Mouse (Mus musculus): ENCODE results near the gene Fam219a. TPM values are rescaled to one million over a fixed set of nuclear protein-coding genes. Genes with fewer than 3 reads are reported as not detected.

The Fam219a gene
- total and polyA plus RNA-seq, 3 experiments = 0.44 to 2.5 (median 2.5) TPM

DNA sequence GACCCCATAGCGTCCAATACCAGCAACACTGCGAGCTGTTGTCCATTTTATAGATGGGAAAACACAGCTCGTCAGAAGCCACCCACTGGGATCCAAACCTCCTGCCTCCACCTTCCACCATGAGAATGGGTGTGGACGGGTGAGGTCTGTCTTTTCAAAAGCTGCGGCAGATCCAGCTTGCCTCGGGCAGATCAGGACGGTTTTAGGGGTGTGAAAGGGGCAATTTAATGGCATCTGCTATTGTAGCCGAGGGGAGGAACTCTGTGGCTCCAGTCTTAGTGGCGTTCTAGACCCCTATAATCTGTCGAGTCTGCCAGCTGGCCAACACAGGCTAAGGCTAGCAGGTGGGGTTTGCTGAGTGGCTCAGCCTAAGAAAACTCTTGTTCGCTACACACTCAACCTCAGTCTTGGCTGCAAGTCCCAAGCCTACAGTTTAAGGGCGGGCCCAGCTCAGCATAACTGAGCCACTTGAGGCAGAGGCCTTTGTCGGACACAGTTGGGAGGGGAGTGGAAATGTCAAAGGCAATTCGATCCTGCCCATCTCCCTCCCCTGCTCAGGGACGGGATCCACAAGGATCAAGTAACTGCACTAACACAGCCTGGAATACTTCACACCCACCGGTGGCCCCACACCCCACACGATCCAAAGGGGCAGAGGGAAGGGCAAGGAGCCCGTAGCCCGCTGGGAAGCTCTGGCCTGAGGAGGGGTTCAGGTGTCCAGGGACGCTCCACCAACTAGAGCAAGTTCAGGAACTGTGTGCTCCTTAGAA is 67.0 kb downstream of the Fam219a start:
- Histone ChIP-seq H3K27me3 (ENCODE audit: insufficient read depth, low read length) (peaks cover 6% of the 10 kb centered on the region), H3K4me1 (ENCODE audit: insufficient read depth, low read depth, low read length) (peaks cover 52% of the 10 kb centered on the region), H3K9me3 (replicated peaks) (peaks cover 19% of the 10 kb centered on the region), H3K36me3 (replicated peaks) (peaks cover 38% of the 10 kb centered on the region), H3K4me3 (ENCODE audit: low read depth, low read length) (peak overlapping the region; percentile 72)
- TF ChIP-seq CTCF (IDR thresholded peaks at IDR 0.05; ENCODE audit: low read depth, low read length) (no peak), TAL1 (conservative IDR thresholded peaks at IDR 0.05; ENCODE audit: low read depth, low read length) (no peak), POLR2AphosphoS5 (IDR thresholded peaks at IDR 0.05; ENCODE audit: insufficient replicate concordance, low read depth, low read length) (no peak), GATA2 (IDR thresholded peaks at IDR 0.05; ENCODE audit: borderline replicate concordance, low read depth, low read length) (no peak), GATA1 (IDR thresholded peaks at IDR 0.05; ENCODE audit: borderline replicate concordance, low read length) (no peak)
- ATAC-seq (ENCODE audit: extremely low read depth, insufficient number of reproducible peaks, low FRiP score, poor library complexity, severe bottlenecking) (no peak), DNase-seq (ENCODE audit: low spot score) (peak; percentile 21)

DNA sequence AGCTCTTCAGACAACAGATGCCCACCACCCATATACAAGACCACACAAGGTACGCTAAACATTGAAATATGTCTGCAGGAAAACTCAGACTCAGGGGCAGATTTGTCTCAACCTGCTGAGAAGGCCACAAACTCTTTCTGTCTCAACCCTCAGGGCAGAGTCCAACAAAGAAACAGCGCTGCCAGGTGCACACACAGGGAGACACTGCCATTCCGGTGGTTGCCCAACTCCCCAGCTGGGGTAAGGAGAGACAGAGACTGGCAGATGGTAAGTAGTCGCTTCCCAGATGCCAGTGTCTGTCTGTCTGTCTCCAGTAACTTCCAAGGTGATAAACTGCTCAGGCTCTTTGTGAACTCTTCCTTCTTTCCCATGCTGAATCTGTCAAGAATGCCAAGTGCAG is 68.6 kb downstream of the Fam219a start:
- peaks cover 53% of the 10 kb centered on the region for H3K36me3 ChIP-seq (replicated peaks)
- H3K4me3 ChIP-seq (ENCODE audit: low read depth, low read length) = no peak overlapping the region
- DNase-seq (ENCODE audit: low spot score) (no peak), ATAC-seq (ENCODE audit: extremely low read depth, insufficient number of reproducible peaks, low FRiP score, poor library complexity, severe bottlenecking) (no peak)
- TF ChIP-seq CTCF (IDR thresholded peaks at IDR 0.05; ENCODE audit: low read depth, low read length) = no peak
- TF ChIP-seq POLR2AphosphoS5 (IDR thresholded peaks at IDR 0.05; ENCODE audit: insufficient replicate concordance, low read depth, low read length) = no peak
- no peak for TF ChIP-seq TAL1 (conservative IDR thresholded peaks at IDR 0.05; ENCODE audit: low read depth, low read length)
- TF ChIP-seq GATA2 (IDR thresholded peaks at IDR 0.05; ENCODE audit: borderline replicate concordance, low read depth, low read length) = no peak
- TF ChIP-seq GATA1 (IDR thresholded peaks at IDR 0.05; ENCODE audit: borderline replicate concordance, low read length) = no peak
- peaks cover 36% of the 10 kb centered on the region for H3K4me1 ChIP-seq (ENCODE audit: insufficient read depth, low read depth, low read length)
- peaks cover 21% of the 10 kb centered on the region for H3K9me3 ChIP-seq (replicated peaks)
- peaks cover 2% of the 10 kb centered on the region; the same call in 1 of the 2 replicates for H3K27me3 ChIP-seq (ENCODE audit: insufficient read depth, low read length)

DNA sequence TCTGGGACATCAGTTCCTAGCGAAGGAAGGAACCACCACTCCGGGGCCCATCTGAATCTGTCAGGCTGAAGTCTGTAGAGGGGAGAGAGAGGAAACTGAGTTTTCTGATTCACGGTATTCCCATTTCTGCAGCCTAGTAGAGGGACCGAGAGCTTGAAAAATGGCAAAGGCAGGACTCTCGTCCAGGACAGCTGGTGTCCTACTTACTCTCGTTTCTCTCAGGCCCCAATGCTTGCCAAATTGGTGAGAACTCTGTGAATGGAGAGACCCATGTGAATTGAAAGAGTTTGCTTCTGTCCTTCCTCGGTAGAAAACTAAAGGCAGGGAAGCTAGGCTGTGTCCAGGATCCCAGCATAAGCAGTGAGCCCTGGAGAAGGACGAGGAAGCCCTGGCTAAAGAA is 69.7 kb downstream of the Fam219a start:
- peaks cover 30% of the 10 kb centered on the region for H3K4me1 ChIP-seq (ENCODE audit: insufficient read depth, low read depth, low read length)
- TF ChIP-seq TAL1 (conservative IDR thresholded peaks at IDR 0.05; ENCODE audit: low read depth, low read length) = no peak
- TF ChIP-seq GATA2 (IDR thresholded peaks at IDR 0.05; ENCODE audit: borderline replicate concordance, low read depth, low read length) = no peak
- no peak for TF ChIP-seq CTCF (IDR thresholded peaks at IDR 0.05; ENCODE audit: low read depth, low read length)
- TF ChIP-seq GATA1 (IDR thresholded peaks at IDR 0.05; ENCODE audit: borderline replicate concordance, low read length) = no peak
- TF ChIP-seq POLR2AphosphoS5 (IDR thresholded peaks at IDR 0.05; ENCODE audit: insufficient replicate concordance, low read depth, low read length) = no peak
- H3K36me3 ChIP-seq (replicated peaks) = peaks cover 65% of the 10 kb centered on the region
- H3K9me3 ChIP-seq (replicated peaks) = peaks cover 21% of the 10 kb centered on the region
- ATAC-seq (ENCODE audit: extremely low read depth, insufficient number of reproducible peaks, low FRiP score, poor library complexity, severe bottlenecking) = no peak
- H3K27me3 ChIP-seq (ENCODE audit: insufficient read depth, low read length) = peaks cover 2% of the 10 kb centered on the region; the same call in 1 of the 2 replicates
- no peak for DNase-seq (ENCODE audit: low spot score)
- no peak overlapping the region for H3K4me3 ChIP-seq (ENCODE audit: low read depth, low read length)

DNA sequence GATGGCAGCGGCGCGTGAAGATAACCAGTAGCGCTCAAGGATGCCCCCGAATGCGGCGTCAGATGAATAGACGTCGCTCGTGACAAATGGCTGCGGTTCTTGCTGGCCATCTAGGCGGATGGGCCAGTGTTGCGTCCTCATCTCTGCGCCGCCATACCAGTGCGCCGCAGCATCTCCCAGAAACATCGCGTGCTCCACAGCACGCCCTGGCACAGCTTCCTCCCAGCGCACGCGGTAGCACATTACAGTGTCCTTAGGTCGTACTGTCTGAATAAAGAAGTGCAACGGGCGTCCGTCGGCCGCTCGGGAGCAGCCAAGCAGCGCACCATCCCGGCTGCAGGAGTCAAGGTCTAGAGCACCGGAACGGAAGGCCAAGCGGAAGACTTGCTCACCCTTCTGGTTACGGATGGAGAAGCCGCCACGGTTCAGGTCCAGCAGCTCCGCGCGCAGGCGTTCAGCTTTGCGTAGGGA is 70.4 kb downstream of the Fam219a start:
- peaks cover 2% of the 10 kb centered on the region; the same call in 1 of the 2 replicates for H3K27me3 ChIP-seq (ENCODE audit: insufficient read depth, low read length)
- no peak for DNase-seq (ENCODE audit: low spot score)
- H3K36me3 ChIP-seq (replicated peaks) = peaks cover 72% of the 10 kb centered on the region
- peaks cover 21% of the 10 kb centered on the region for H3K9me3 ChIP-seq (replicated peaks)
- TF ChIP-seq POLR2AphosphoS5 (IDR thresholded peaks at IDR 0.05; ENCODE audit: insufficient replicate concordance, low read depth, low read length) = no peak
- TF ChIP-seq GATA1 (IDR thresholded peaks at IDR 0.05; ENCODE audit: borderline replicate concordance, low read length) = no peak
- no peak for TF ChIP-seq CTCF (IDR thresholded peaks at IDR 0.05; ENCODE audit: low read depth, low read length)
- TF ChIP-seq TAL1 (conservative IDR thresholded peaks at IDR 0.05; ENCODE audit: low read depth, low read length) = no peak
- no peak for TF ChIP-seq GATA2 (IDR thresholded peaks at IDR 0.05; ENCODE audit: borderline replicate concordance, low read depth, low read length)
- no peak for ATAC-seq (ENCODE audit: extremely low read depth, insufficient number of reproducible peaks, low FRiP score, poor library complexity, severe bottlenecking)
- peaks cover 31% of the 10 kb centered on the region for H3K4me1 ChIP-seq (ENCODE audit: insufficient read depth, low read depth, low read length)
- H3K4me3 ChIP-seq (ENCODE audit: low read depth, low read length) = no peak overlapping the region

GRCm38 (mm10) chr4:41497995-41498845 is 71.1 kb downstream of the Fam219a start:
- peak overlapping the region; percentile 36; the same call in 1 of the 2 replicates for H3K4me3 ChIP-seq (ENCODE audit: low read depth, low read length)
- no peak for ATAC-seq (ENCODE audit: extremely low read depth, insufficient number of reproducible peaks, low FRiP score, poor library complexity, severe bottlenecking)

GRCm38 (mm10) chr4:41497579-41497978 is 71.8 kb downstream of the Fam219a start:
- H3K4me1 ChIP-seq (ENCODE audit: insufficient read depth, low read depth, low read length) = peaks cover 22% of the 10 kb centered on the region
- no peak for DNase-seq (ENCODE audit: low spot score)
- peaks cover 84% of the 10 kb centered on the region for H3K36me3 ChIP-seq (replicated peaks)
- H3K9me3 ChIP-seq (replicated peaks) = peaks cover 21% of the 10 kb centered on the region
- TF ChIP-seq POLR2AphosphoS5 (IDR thresholded peaks at IDR 0.05; ENCODE audit: insufficient replicate concordance, low read depth, low read length) (no peak), CTCF (IDR thresholded peaks at IDR 0.05; ENCODE audit: low read depth, low read length) (no peak), TAL1 (conservative IDR thresholded peaks at IDR 0.05; ENCODE audit: low read depth, low read length) (no peak), GATA1 (IDR thresholded peaks at IDR 0.05; ENCODE audit: borderline replicate concordance, low read length) (no peak), GATA2 (IDR thresholded peaks at IDR 0.05; ENCODE audit: borderline replicate concordance, low read depth, low read length) (no peak)
- H3K27me3 ChIP-seq (ENCODE audit: insufficient read depth, low read length) = peaks cover 2% of the 10 kb centered on the region; the same call in 1 of the 2 replicates
- peak overlapping the region; percentile 14; the same call in 1 of the 2 replicates for H3K4me3 ChIP-seq (ENCODE audit: low read depth, low read length)
- no peak for ATAC-seq (ENCODE audit: extremely low read depth, insufficient number of reproducible peaks, low FRiP score, poor library complexity, severe bottlenecking)

More at GRCm38 (mm10) chr4:41497995-41498845, 71.1 kb downstream of the Fam219a start:
- no peak for TF ChIP-seq CTCF (IDR thresholded peaks at IDR 0.05; ENCODE audit: low read depth, low read length)
- no peak for TF ChIP-seq TAL1 (conservative IDR thresholded peaks at IDR 0.05; ENCODE audit: low read depth, low read length)
- no peak for TF ChIP-seq GATA2 (IDR thresholded peaks at IDR 0.05; ENCODE audit: borderline replicate concordance, low read depth, low read length)
- peaks cover 78% of the 10 kb centered on the region for H3K36me3 ChIP-seq (replicated peaks)
- peaks cover 26% of the 10 kb centered on the region for H3K4me1 ChIP-seq (ENCODE audit: insufficient read depth, low read depth, low read length)
- peaks cover 2% of the 10 kb centered on the region; the same call in 1 of the 2 replicates for H3K27me3 ChIP-seq (ENCODE audit: insufficient read depth, low read length)
- peaks cover 21% of the 10 kb centered on the region for H3K9me3 ChIP-seq (replicated peaks)
- no peak for DNase-seq (ENCODE audit: low spot score)
